Mouse (Mus musculus) MEL (cell line): ENCODE results near the gene Proser3. TPM values are rescaled to one million over a fixed set of nuclear protein-coding genes. Genes with fewer than 3 reads are reported as not detected.

Experiments
- DNase-seq: peaks from one replicate; pipeline ENCODE4 v3.0.0; 2011; ENCODE audit warnings: low read depth, low spot score
- H3K27ac ChIP-seq: 2 replicates; pipeline ENCODE4 v1.5.1; 2012; ENCODE audit warnings: low read depth, mild to moderate bottlenecking, control low read depth, low read length, moderate library complexity; ENCODE audit not compliant: control insufficient read depth
- H3K27me3 ChIP-seq, 2 experiments: fragments of 150-350 bp in 1 of 2; sonication (generic) in 1 of 2; 2 replicates each; pipeline ENCODE4 v1.6.1; 2012; ENCODE audit warnings: low read length in 2 of 2, mild to moderate bottlenecking in 2 of 2, improper control_type of control experiment in 1 of 2, moderate library complexity in 1 of 2; ENCODE audit not compliant: insufficient read depth in 2 of 2, control insufficient read depth in 1 of 2
- H3K36me3 ChIP-seq, 2 experiments: 2 replicates each; pipeline ENCODE4 v1.6.1; 2012 to 2014; ENCODE audit warnings: low read length in 2 of 2, improper control_type of control experiment in 1 of 2, inconsistent platforms in 1 of 2, mild to moderate bottlenecking in 1 of 2; ENCODE audit not compliant: insufficient read depth in 2 of 2, control insufficient read depth in 1 of 2
- H3K4me1 ChIP-seq, 2 experiments: fragments of 150-350 bp in 1 of 2; sonication (generic) in 1 of 2; 2 replicates each; pipeline ENCODE4 v1.6.1; 2012; ENCODE audit warnings: low read length in 2 of 2, improper control_type of control experiment in 1 of 2, mild to moderate bottlenecking in 1 of 2; ENCODE audit not compliant: insufficient read depth in 2 of 2, control insufficient read depth in 1 of 2
- H3K4me3 ChIP-seq, 2 experiments: fragments of 150-350 bp in 1 of 2; sonication (generic) in 1 of 2; 2 replicates each; pipeline ENCODE4 v1.5.1; 2012; ENCODE audit warnings: low read depth in 2 of 2, low read length in 2 of 2, mild to moderate bottlenecking in 2 of 2, moderate library complexity in 2 of 2, control low read depth in 1 of 2, improper control_type of control experiment in 1 of 2; ENCODE audit not compliant: control insufficient read depth in 1 of 2, insufficient read depth in 1 of 2
- H3K79me2 ChIP-seq: 2 replicates; pipeline ENCODE4 v1.6.1; 2012; ENCODE audit warnings: mild to moderate bottlenecking, low read length, moderate library complexity; ENCODE audit not compliant: control insufficient read depth, poor library complexity, insufficient read depth
- H3K9ac ChIP-seq: 2 replicates; pipeline ENCODE4 v1.6.1; 2012; ENCODE audit warnings: low read depth, mild to moderate bottlenecking, control low read depth, low read length, moderate library complexity; ENCODE audit not compliant: control insufficient read depth, poor library complexity, severe bottlenecking
- H3K9me3 ChIP-seq: fragments of 150-350 bp; sonication (generic); replicated peaks from 2 replicates; pipeline ENCODE4 v1.6.1; 2012; ENCODE audit warnings: mild to moderate bottlenecking, low read length, improper control_type of control experiment, moderate library complexity; ENCODE audit not compliant: insufficient read depth
- BHLHE40 ChIP-seq: IDR thresholded peaks from 2 replicates; pipeline ENCODE4 v1.6.1; 2012; ENCODE audit warnings: low read depth, mild to moderate bottlenecking, inconsistent platforms, low read length, improper control_type of control experiment, borderline replicate concordance
- CHD2 ChIP-seq: IDR thresholded peaks from 2 replicates; pipeline ENCODE4 v1.6.1; 2011; ENCODE audit warnings: low read length, improper control_type of control experiment
- CTCF ChIP-seq, 3 experiments: IDR thresholded peaks in 2 of 3; conservative IDR thresholded peaks in 1 of 3; 2 replicates each; pipeline ENCODE4 v1.5.1; 2011 to 2012; ENCODE audit warnings: low read length in 3 of 3, low read depth in 2 of 3, mild to moderate bottlenecking in 2 of 3, improper control_type of control experiment in 1 of 3, inconsistent platforms in 1 of 3, mixed read lengths in 1 of 3, moderate library complexity in 1 of 3; ENCODE audit not compliant: control insufficient read depth in 1 of 3, insufficient read depth in 1 of 3, poor library complexity in 1 of 3, severe bottlenecking in 1 of 3
- ELF1 ChIP-seq: IDR thresholded peaks from 2 replicates; pipeline ENCODE4 v1.6.1; 2014; ENCODE audit warnings: low read depth, mild to moderate bottlenecking, inconsistent platforms, low read length, improper control_type of control experiment, moderate library complexity
- EP300 ChIP-seq, 2 experiments: IDR thresholded peaks; 2 replicates each; pipeline ENCODE4 v1.6.1; 2011; ENCODE audit warnings: improper control_type of control experiment in 2 of 2, low read length in 2 of 2, low read depth in 1 of 2, mild to moderate bottlenecking in 1 of 2
- ETS1 ChIP-seq: IDR thresholded peaks from 2 replicates; pipeline ENCODE4 v1.6.1; 2012; ENCODE audit warnings: low read depth, mild to moderate bottlenecking, inconsistent platforms, low read length, improper control_type of control experiment, moderate library complexity
- GABPA ChIP-seq: IDR thresholded peaks from 2 replicates; pipeline ENCODE4 v1.6.1; 2012; ENCODE audit warnings: low read depth, mild to moderate bottlenecking, inconsistent platforms, low read length, improper control_type of control experiment, moderate library complexity
- JUND ChIP-seq: IDR thresholded peaks from 2 replicates; pipeline ENCODE4 v1.6.1; 2011; ENCODE audit warnings: low read depth, mild to moderate bottlenecking, improper control_type of control experiment, low read length
- KAT2A ChIP-seq: conservative IDR thresholded peaks from 2 replicates; pipeline ENCODE4 v1.6.1; 2012; ENCODE audit warnings: low read depth, low read length, improper control_type of control experiment, inconsistent platforms
- MAFK ChIP-seq: IDR thresholded peaks from 2 replicates; pipeline ENCODE4 v1.6.1; 2011; ENCODE audit warnings: low read depth, mild to moderate bottlenecking, low read length, improper control_type of control experiment, borderline replicate concordance
- MAX ChIP-seq: IDR thresholded peaks from 2 replicates; pipeline ENCODE4 v1.6.1; 2011; ENCODE audit warnings: low read length, improper control_type of control experiment
- MEF2A ChIP-seq: IDR thresholded peaks from 2 replicates; pipeline ENCODE4 v1.6.1; 2014; ENCODE audit warnings: low read depth, mild to moderate bottlenecking, inconsistent platforms, low read length, improper control_type of control experiment; ENCODE audit not compliant: poor library complexity, insufficient replicate concordance, severe bottlenecking; ENCODE audit errors: extremely low read depth
- MXI1 ChIP-seq: IDR thresholded peaks from 2 replicates; pipeline ENCODE4 v1.6.1; 2011; ENCODE audit warnings: mild to moderate bottlenecking, low read depth, low read length, improper control_type of control experiment
- MYC ChIP-seq: IDR thresholded peaks from 2 replicates; pipeline ENCODE4 v1.6.1; 2011; ENCODE audit warnings: low read depth, mild to moderate bottlenecking, low read length, improper control_type of control experiment, moderate library complexity
- NELFE ChIP-seq: IDR thresholded peaks from 2 replicates; pipeline ENCODE4 v1.6.1; 2011; ENCODE audit warnings: low read depth, low read length, improper control_type of control experiment
- NRF1 ChIP-seq: IDR thresholded peaks from 2 replicates; pipeline ENCODE4 v1.6.1; 2014; ENCODE audit warnings: low read depth, mild to moderate bottlenecking, inconsistent platforms, low read length, improper control_type of control experiment, moderate library complexity; ENCODE audit not compliant: poor library complexity, insufficient read depth, severe bottlenecking
- POLR2A ChIP-seq, 2 experiments: IDR thresholded peaks; 2 replicates each; pipeline ENCODE4 v1.6.1; 2011 to 2012; ENCODE audit warnings: low read length in 2 of 2, mild to moderate bottlenecking in 2 of 2, control low read depth in 1 of 2, improper control_type of control experiment in 1 of 2, low read depth in 1 of 2, moderate library complexity in 1 of 2; ENCODE audit not compliant: control insufficient read depth in 1 of 2, insufficient read depth in 1 of 2, poor library complexity in 1 of 2
- POLR2AphosphoS2 ChIP-seq: IDR thresholded peaks from 2 replicates; pipeline ENCODE4 v1.6.1; 2011; ENCODE audit warnings: low read length, improper control_type of control experiment
- POLR2AphosphoS5 ChIP-seq: IDR thresholded peaks from 2 replicates; pipeline ENCODE4 v1.6.1; 2012; ENCODE audit warnings: low read depth, borderline replicate concordance, mild to moderate bottlenecking, inconsistent platforms, low read length, moderate library complexity, mixed read lengths
- RAD21 ChIP-seq: IDR thresholded peaks from 2 replicates; pipeline ENCODE4 v1.6.1; 2011; ENCODE audit warnings: mild to moderate bottlenecking, low read depth, low read length, improper control_type of control experiment
- RCOR1 ChIP-seq: IDR thresholded peaks from 2 replicates; pipeline ENCODE4 v1.6.1; 2012; ENCODE audit warnings: low read depth, mild to moderate bottlenecking, inconsistent platforms, low read length, improper control_type of control experiment
- SIN3A ChIP-seq: IDR thresholded peaks from 2 replicates; pipeline ENCODE4 v1.6.1; 2012; ENCODE audit warnings: low read length, improper control_type of control experiment, inconsistent platforms
- SMC3 ChIP-seq: IDR thresholded peaks from 2 replicates; pipeline ENCODE4 v1.6.1; 2011; ENCODE audit warnings: low read depth, low read length, improper control_type of control experiment
- UBTF ChIP-seq: IDR thresholded peaks from 2 replicates; pipeline ENCODE4 v1.6.1; 2012; ENCODE audit warnings: low read depth, mild to moderate bottlenecking, inconsistent platforms, low read length, improper control_type of control experiment, moderate library complexity, borderline replicate concordance; ENCODE audit not compliant: insufficient read depth
- USF2 ChIP-seq, 2 experiments: IDR thresholded peaks; 2 replicates each; pipeline ENCODE4 v1.6.1; 2011 to 2012; ENCODE audit warnings: improper control_type of control experiment in 2 of 2, low read length in 2 of 2, borderline replicate concordance in 1 of 2, inconsistent platforms in 1 of 2, low read depth in 1 of 2, mild to moderate bottlenecking in 1 of 2; ENCODE audit not compliant: insufficient read depth in 1 of 2
- ZKSCAN1 ChIP-seq: IDR thresholded peaks from 2 replicates; pipeline ENCODE4 v1.6.1; 2012; ENCODE audit warnings: low read depth, mild to moderate bottlenecking, inconsistent platforms, low read length, improper control_type of control experiment, moderate library complexity
- ZMIZ1 ChIP-seq: IDR thresholded peaks from 2 replicates; pipeline ENCODE4 v1.6.1; 2012; ENCODE audit warnings: low read depth, mild to moderate bottlenecking, inconsistent platforms, low read length, improper control_type of control experiment, moderate library complexity
- ZNF384 ChIP-seq: IDR thresholded peaks from 2 replicates; pipeline ENCODE4 v1.6.1; 2012; ENCODE audit warnings: low read depth, mild to moderate bottlenecking, inconsistent platforms, low read length, improper control_type of control experiment
- polyA plus RNA-seq, 2 experiments: library from polyadenylated mRNA; stranded (reverse) in 1 of 2; unstranded in 1 of 2; fragments of >175 nt in 1 of 2; fragments of >200 nt in 1 of 2; gene quantifications; 2 replicates each; pipeline versions ENCODE4 v1.2.1 to v1.2.4; 2012; ENCODE audit warnings: low replicate concordance in 2 of 2, low read depth in 1 of 2; ENCODE audit not compliant: insufficient read length in 2 of 2, insufficient read depth in 1 of 2, missing spikeins in 1 of 2
- total RNA-seq: library from RNA; depleted of rRNA; stranded (reverse); fragments of 300-350 nt; gene quantifications from 2 replicates; pipeline ENCODE4 v1.2.3, GENCODE M21; 2012

The Proser3 gene
- total and polyA plus RNA-seq, 3 experiments: 2.3 to 8.9 TPM; not detected in 1

DNA sequence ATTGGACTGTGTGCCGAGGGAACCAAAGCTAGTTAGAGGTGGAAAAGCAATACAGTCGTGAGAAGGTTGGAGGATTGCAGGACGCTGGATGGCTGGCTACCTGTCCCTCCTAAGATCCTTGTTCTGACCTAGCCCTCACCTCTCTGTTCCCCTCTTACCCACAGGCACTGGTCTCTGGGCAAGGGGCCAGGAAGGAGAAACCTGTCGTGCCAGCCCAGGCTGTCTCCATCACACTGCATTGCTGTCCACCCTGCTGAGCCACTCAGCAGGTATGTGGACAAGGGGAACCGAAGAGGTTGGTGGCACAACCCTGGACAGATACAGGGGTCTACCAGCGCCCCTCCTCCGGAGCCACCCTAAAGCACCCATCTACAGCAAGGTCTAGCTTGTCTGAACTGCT lies 48.6 kb upstream of the Proser3 start:
- no peak for DNase-seq
- peak overlapping the region; percentile 73 to 77 for H3K4me3 ChIP-seq
- H3K79me2 ChIP-seq: no peaks in the 10 kb centered on the region; the same call in 1 of the 2 replicates
- H3K9me3 ChIP-seq: no peaks in the 10 kb centered on the region
- peaks cover 0 to 6% of the 10 kb centered on the region in 2 experiments; a peak in 2 of 4 replicates for H3K4me1 ChIP-seq
- no peaks in the 10 kb centered on the region for H3K27me3 ChIP-seq
- TF ChIP-seq MYC (no peak), NRF1 (no peak), RCOR1 (no peak), MAX (no peak), POLR2AphosphoS2 (no peak), KAT2A (no peak), ELF1 (no peak), ZNF384 (no peak), CHD2 (no peak), JUND (no peak), EP300 (IDR thresholded peaks at IDR 0.05; ENCODE audit: low read depth in 1 of 2, low read length in 2 of 2) (no peak), MAFK (no peak), BHLHE40 (no peak), SIN3A (no peak), USF2 (IDR thresholded peaks at IDR 0.05; ENCODE audit: borderline replicate concordance in 1 of 2, insufficient read depth in 1 of 2, low read depth in 1 of 2, low read length in 2 of 2) (no peak), POLR2A (IDR thresholded peaks at IDR 0.05; ENCODE audit: control insufficient read depth in 1 of 2, insufficient read depth in 1 of 2, low read depth in 1 of 2, low read length in 2 of 2, poor library complexity in 1 of 2) (no peak), ZMIZ1 (no peak), CTCF (IDR thresholded peaks at IDR 0.05 in 2 of 3, conservative IDR thresholded peaks at IDR 0.05 in 1 of 3; ENCODE audit: control insufficient read depth in 1 of 3, insufficient read depth in 1 of 3, low read depth in 2 of 3, low read length in 3 of 3, poor library complexity in 1 of 3, severe bottlenecking in 1 of 3) (no peak), POLR2AphosphoS5 (no peak), UBTF (no peak)
- H3K9ac ChIP-seq: peak overlapping the region; percentile 82
- peak overlapping the region; percentile 84 for H3K27ac ChIP-seq
- peaks cover 0 to 2% of the 10 kb centered on the region in 2 experiments; a peak in 2 of 4 replicates for H3K36me3 ChIP-seq

DNA sequence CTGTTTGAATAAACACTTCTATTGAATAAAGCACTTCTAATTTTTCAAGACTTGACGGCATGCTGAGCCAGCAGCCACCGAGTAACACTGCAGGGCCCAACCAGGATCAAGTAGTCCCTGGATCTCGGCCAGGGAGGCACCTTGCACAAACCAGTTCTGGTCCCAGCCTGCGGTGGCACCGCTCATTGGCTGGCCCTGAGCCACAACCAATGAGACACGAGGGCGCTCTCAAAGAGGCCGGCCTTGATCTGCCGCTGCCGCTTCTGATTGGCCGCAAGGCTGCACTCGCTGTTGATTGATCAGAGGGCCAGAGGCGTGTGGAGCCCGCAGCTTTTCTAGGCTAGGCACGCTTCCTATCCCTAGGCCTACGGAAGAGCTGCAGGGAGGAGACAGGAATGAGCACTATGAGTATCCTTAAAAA lies 47.8 kb upstream of the Proser3 start:
- Histone ChIP-seq H3K9ac (peak overlapping the region; percentile 82), H3K9me3 (no peaks in the 10 kb centered on the region), H3K36me3 (peaks cover 0 to 4% of the 10 kb centered on the region in 2 experiments; a peak in 2 of 4 replicates), H3K27me3 (no peaks in the 10 kb centered on the region), H3K79me2 (no peaks in the 10 kb centered on the region; the same call in 1 of the 2 replicates), H3K27ac (peak overlapping the region; percentile 84), H3K4me1 (peaks cover 0 to 7% of the 10 kb centered on the region in 2 experiments; a peak in 2 of 4 replicates), H3K4me3 (peak overlapping the region; percentile 73 to 77)
- DNase-seq: peak; percentile 100
- TF ChIP-seq SMC3 (no peak), SIN3A (peak; percentile 88), NRF1 (0 out of 2 replicates have a peak, but pooled peaks have one; percentile 12), NELFE (peak; percentile 77), MAX (peak; percentile 65), BHLHE40 (peak; percentile 27; the same call in 1 of the 2 replicates), KAT2A (peak; percentile 39; the same call in 1 of the 2 replicates), ETS1 (0 out of 2 replicates have a peak, but pooled peaks have one; percentile 18), ZMIZ1 (peak; percentile 88; the same call in 1 of the 2 replicates), MEF2A (no peak), RAD21 (no peak), RCOR1 (0 out of 2 replicates have a peak, but pooled peaks have one; percentile 32), CHD2 (peak; percentile 64), MAFK (0 out of 2 replicates have a peak, but pooled peaks have one; percentile 27), GABPA (no peak), UBTF (no peak), MXI1 (peak; percentile 73), ZNF384 (no peak), ELF1 (no peak), ZKSCAN1 (no peak), MYC (peak; percentile 77)
